Mouse (Mus musculus): ENCODE data around the gene Gng3. TPM values are rescaled to one million over a fixed set of nuclear protein-coding genes. Genes with fewer than 3 reads are reported as not detected.

Gng3 gene
- polyA plus RNA-seq, 2 experiments, result 2.2 to 4.2 TPM

DNA sequence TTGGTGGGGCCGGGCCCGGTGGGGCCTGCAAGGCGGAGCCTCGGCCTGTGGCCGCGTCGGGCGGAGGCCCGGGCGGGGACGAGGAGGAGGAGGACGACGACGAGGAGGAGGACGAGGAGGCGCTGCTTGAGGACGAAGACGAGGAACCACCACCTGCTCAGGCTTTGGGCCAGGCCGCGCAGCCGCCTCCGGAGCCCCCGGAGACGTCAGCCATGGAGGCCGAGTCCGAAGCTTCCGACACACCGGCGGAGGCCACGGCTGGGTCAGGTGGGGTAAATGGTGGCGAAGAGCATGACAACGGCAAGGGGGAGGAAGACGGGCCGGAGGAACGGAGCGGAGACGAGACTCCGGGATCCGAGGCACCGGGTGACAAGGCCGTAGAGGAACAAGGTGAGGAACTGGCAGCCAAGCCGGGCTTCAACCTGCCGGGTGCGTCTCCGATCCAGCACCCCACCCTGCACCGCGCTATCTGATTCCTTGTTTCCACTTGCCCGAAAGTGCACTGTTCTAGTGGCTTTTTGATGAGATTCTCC is 18.5 kb downstream of the Gng3 start:
- Histone ChIP-seq H3K4me2 (replicated peaks; ENCODE audit: low read depth, low read length, severe bottlenecking) (peak overlapping the region; percentile 87), H3K9ac (ENCODE audit: low read depth, low read length, severe bottlenecking) (peak overlapping the region; percentile 94), H3K27me3 (ENCODE audit: control insufficient read depth, insufficient read depth, low read length) (no peaks in the 10 kb centered on the region), H3K4me1 (ENCODE audit: control insufficient read depth, insufficient read depth, low read length) (peaks cover 38% of the 10 kb centered on the region), H3K4me3 (replicated peaks; ENCODE audit: low read length) (peak overlapping the region; percentile 100), H3K9me3 (ENCODE audit: control insufficient read depth, low read length) (no peaks in the 10 kb centered on the region), H3K27ac (replicated peaks; ENCODE audit: low read depth, low read length) (peak overlapping the region; percentile 96), H3K36me3 (ENCODE audit: control insufficient read depth, insufficient read depth, low read length) (peaks cover 42% of the 10 kb centered on the region)
- no peak; the same call in 1 of the 2 replicates for ATAC-seq (ENCODE audit: low FRiP score, low read depth)
- under 1% methylated on average over 47 of the region's 48 CpGs for WGBS
- no peak for TF ChIP-seq POLR2A (IDR thresholded peaks at IDR 0.05; ENCODE audit: borderline replicate concordance, extremely low read depth, insufficient read depth, insufficient read length)
- DNase-seq (ENCODE audit: low spot score), result no peak

- Histone ChIP-seq H3K36me3 (ENCODE audit: control insufficient read depth, insufficient read depth, low read length) (peaks cover 41% of the 10 kb centered on the region), H3K4me1 (ENCODE audit: control insufficient read depth, insufficient read depth, low read length) (peaks cover 38% of the 10 kb centered on the region), H3K9ac (ENCODE audit: low read depth, low read length, severe bottlenecking) (peak within 1 kb of the TSS; percentile 94), H3K27ac (replicated peaks; ENCODE audit: low read depth, low read length) (peak within 1 kb of the TSS; percentile 96), H3K4me3 (replicated peaks; ENCODE audit: low read length) (peak within 1 kb of the TSS; percentile 100), H3K9me3 (ENCODE audit: control insufficient read depth, low read length) (no peaks in the 10 kb centered on the region), H3K27me3 (ENCODE audit: control insufficient read depth, insufficient read depth, low read length) (no peaks in the 10 kb centered on the region), H3K4me2 (replicated peaks; ENCODE audit: low read depth, low read length, severe bottlenecking) (peak within 1 kb of the TSS; percentile 87)
- ATAC-seq (ENCODE audit: low FRiP score, low read depth) (peak; percentile 93), DNase-seq (ENCODE audit: low spot score) (peak; percentile 99)
- under 1% methylated on average over 81 of the region's 83 CpGs for WGBS
- TF ChIP-seq POLR2A (IDR thresholded peaks at IDR 0.05; ENCODE audit: borderline replicate concordance, extremely low read depth, insufficient read depth, insufficient read length), result peak; percentile 93; the same call in 1 of the 2 replicates
These were observed 19.2 kb downstream of the Gng3 start, which contains the start of gene Hnrnpul2 for GRCm38 (mm10) chr19:8819596-8820423. TSS of gene Hnrnpul2 (plus strand) at chr19:8820010.

DNA sequence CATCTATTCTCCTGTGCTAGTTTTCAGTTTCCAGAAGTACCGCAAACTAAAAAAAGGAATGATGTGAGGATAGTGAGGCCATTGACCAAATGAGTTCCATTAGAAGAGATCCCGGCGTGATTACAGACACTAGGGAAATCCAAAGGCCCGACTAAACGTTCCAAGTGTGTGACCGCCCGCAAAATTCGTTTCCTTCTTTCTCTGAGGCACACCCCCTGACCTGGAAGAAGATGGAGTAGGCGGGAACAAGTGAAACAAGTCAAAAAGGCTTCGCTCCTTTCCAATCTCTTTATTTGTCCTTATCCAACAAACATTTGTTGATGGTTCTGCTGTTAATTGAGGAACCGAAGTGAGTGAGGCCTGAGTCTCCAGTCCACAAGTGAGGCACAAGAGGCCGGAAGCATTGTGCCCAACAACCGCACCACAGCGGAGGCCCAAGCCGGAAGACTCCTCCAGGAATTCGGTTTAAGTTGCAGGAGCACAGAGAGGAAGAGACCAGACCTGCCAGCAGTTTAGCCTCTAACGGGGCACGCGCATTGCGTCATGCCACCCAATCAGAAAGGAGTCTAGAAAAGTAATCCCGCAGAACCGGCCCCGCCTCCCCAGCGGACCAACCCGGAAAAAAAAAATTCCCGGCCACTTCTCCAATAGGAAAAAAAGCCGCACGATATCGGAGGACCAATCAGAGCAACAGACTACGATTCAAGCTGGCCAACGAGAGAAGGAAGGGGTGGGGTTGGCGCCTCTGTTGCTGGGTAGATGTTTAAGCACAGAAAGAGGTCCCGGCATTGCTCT is 20.0 kb downstream of the Gng3 start, which contains the start of gene Ttc9c:
Gene Ttc9c, minus strand, starts transcription at position 533 of the 795 bp plus-strand sequence.
- H3K27ac ChIP-seq (replicated peaks; ENCODE audit: low read depth, low read length), result peak within 1 kb of the TSS; percentile 96
- ATAC-seq (ENCODE audit: low FRiP score, low read depth), result peak; percentile 91
- H3K9me3 ChIP-seq (ENCODE audit: control insufficient read depth, low read length), result no peaks in the 10 kb centered on the region
- peaks cover 39% of the 10 kb centered on the region for H3K36me3 ChIP-seq (ENCODE audit: control insufficient read depth, insufficient read depth, low read length)
- H3K9ac ChIP-seq (ENCODE audit: low read depth, low read length, severe bottlenecking), result peak within 1 kb of the TSS; percentile 94
- peak; percentile 97; the same call in 1 of the 2 replicates for TF ChIP-seq POLR2A (IDR thresholded peaks at IDR 0.05; ENCODE audit: borderline replicate concordance, extremely low read depth, insufficient read depth, insufficient read length)
- H3K4me2 ChIP-seq (replicated peaks; ENCODE audit: low read depth, low read length, severe bottlenecking), result peak within 1 kb of the TSS; percentile 87
- no peaks in the 10 kb centered on the region for H3K27me3 ChIP-seq (ENCODE audit: control insufficient read depth, insufficient read depth, low read length)
- 1% methylated on average over 33 of the region's 33 CpGs for WGBS
- H3K4me1 ChIP-seq (ENCODE audit: control insufficient read depth, insufficient read depth, low read length), result peaks cover 38% of the 10 kb centered on the region
- DNase-seq (ENCODE audit: low spot score), result peak; percentile 100
- peak within 1 kb of the TSS; percentile 100 for H3K4me3 ChIP-seq (replicated peaks; ENCODE audit: low read length)

GRCm38 (mm10) chr19:8818301-8818798 is 20.6 kb downstream of the Gng3 start:
- no peak for TF ChIP-seq POLR2A (IDR thresholded peaks at IDR 0.05; ENCODE audit: borderline replicate concordance, extremely low read depth, insufficient read depth, insufficient read length)
- Histone ChIP-seq H3K4me1 (ENCODE audit: control insufficient read depth, insufficient read depth, low read length) (peaks cover 37% of the 10 kb centered on the region), H3K9ac (ENCODE audit: low read depth, low read length, severe bottlenecking) (peak overlapping the region; percentile 65), H3K9me3 (ENCODE audit: control insufficient read depth, low read length) (no peaks in the 10 kb centered on the region), H3K4me3 (replicated peaks; ENCODE audit: low read length) (peak overlapping the region; percentile 100), H3K4me2 (replicated peaks; ENCODE audit: low read depth, low read length, severe bottlenecking) (peak overlapping the region; percentile 87), H3K27ac (replicated peaks; ENCODE audit: low read depth, low read length) (peak overlapping the region; percentile 92), H3K27me3 (ENCODE audit: control insufficient read depth, insufficient read depth, low read length) (no peaks in the 10 kb centered on the region), H3K36me3 (ENCODE audit: control insufficient read depth, insufficient read depth, low read length) (peaks cover 38% of the 10 kb centered on the region)
- DNase-seq (ENCODE audit: low spot score) (no peak), ATAC-seq (ENCODE audit: low FRiP score, low read depth) (no peak)
- 26% methylated on average over 14 of the region's 14 CpGs for WGBS

Measured in limb, embryonic 14.5 days (tissue).